Mouse (Mus musculus) left cerebral cortex, postnatal 4 days (tissue): Measurements from ENCODE around the gene Schip1. TPM values are rescaled to one million over a fixed set of nuclear protein-coding genes. Genes with fewer than 3 reads are reported as not detected.

Source experiments
- DNase-seq: peaks from one replicate; pipeline ENCODE4 v3.0.0-alpha.2; 2022
- intact Hi-C: fragments of 180-260 bp; cut with DNase I; formaldehyde crosslinking; loops from one replicate; pipeline ENCODE4 v1.15.1; 2025
- total RNA-seq, 2 experiments: library from RNA; stranded (reverse); gene quantifications; 2 replicates each; pipeline ENCODE4 v1.2.3; 2021

Schip1 gene
- total RNA-seq, 2 experiments from 2014 or later = 113 to 126 TPM

- intact Hi-C loops = no loop called here
- DNase-seq = no peak
Observed at GRCm38 (mm10) chr3:68633577-68633976, 569.0 kb downstream of the Schip1 start.

GRCm38 (mm10) chr3:68637960-68638359 lies 573.4 kb downstream of the Schip1 start:
- no peak for DNase-seq
- intact Hi-C loops = no loop called here

GRCm38 (mm10) chr3:68638703-68639102 lies 574.1 kb downstream of the Schip1 start:
- intact Hi-C loops = no loop called here
- no peak for DNase-seq

GRCm38 (mm10) chr3:68642935-68643334 lies 578.3 kb downstream of the Schip1 start:
- intact Hi-C loops = no loop called here
- DNase-seq = no peak

GRCm38 (mm10) chr3:68646387-68647130 lies 582.0 kb downstream of the Schip1 start:
- intact Hi-C loops = no loop called here
- no peak for DNase-seq

GRCm38 (mm10) chr3:68647282-68647681 lies 582.7 kb downstream of the Schip1 start:
- intact Hi-C loops = no loop called here
- DNase-seq = no peak

- DNase-seq = no peak
- intact Hi-C loops = no loop called here
Observed at GRCm38 (mm10) chr3:68650251-68650650, 585.6 kb downstream of the Schip1 start.

GRCm38 (mm10) chr3:68656607-68657352 lies 592.2 kb downstream of the Schip1 start:
- DNase-seq = no peak
- intact Hi-C loops = no loop called here

- no peak for DNase-seq
- intact Hi-C loops = no loop called here
Observed at GRCm38 (mm10) chr3:68657589-68658245, 593.1 kb downstream of the Schip1 start.

GRCm38 (mm10) chr3:68659996-68660395 lies 595.4 kb downstream of the Schip1 start:
- intact Hi-C loops = no loop called here

GRCm38 (mm10) chr3:68660538-68660937 lies 595.9 kb downstream of the Schip1 start:
- DNase-seq = peak; percentile 10
- intact Hi-C loops = no loop called here

More at GRCm38 (mm10) chr3:68659996-68660395, 595.4 kb downstream of the Schip1 start:
- DNase-seq = no peak

- no peak for DNase-seq
- intact Hi-C loops = no loop called here
Observed at GRCm38 (mm10) chr3:68662386-68662785, 597.8 kb downstream of the Schip1 start.

GRCm38 (mm10) chr3:68664337-68664736 lies 599.7 kb downstream of the Schip1 start:
- intact Hi-C loops = no loop called here
- DNase-seq = no peak

- intact Hi-C loops = no loop called here
- DNase-seq = no peak
Observed at GRCm38 (mm10) chr3:68666377-68666776, 601.8 kb downstream of the Schip1 start.

- intact Hi-C loops = no loop called here
- DNase-seq = no peak
Observed at GRCm38 (mm10) chr3:68667852-68668251, 603.2 kb downstream of the Schip1 start.

- DNase-seq = no peak
- intact Hi-C loops = no loop called here
Observed at GRCm38 (mm10) chr3:68669418-68669974, 604.9 kb downstream of the Schip1 start.

GRCm38 (mm10) chr3:68674721-68675120 lies 610.1 kb downstream of the Schip1 start:
- DNase-seq = no peak
- intact Hi-C loops = no loop called here

GRCm38 (mm10) chr3:68675216-68675835 lies 610.7 kb downstream of the Schip1 start:
- intact Hi-C loops = no loop called here
- DNase-seq = no peak
